Mouse (Mus musculus): Measurements from ENCODE around the gene Eif4a1.

Gene Eif4a1

DNA sequence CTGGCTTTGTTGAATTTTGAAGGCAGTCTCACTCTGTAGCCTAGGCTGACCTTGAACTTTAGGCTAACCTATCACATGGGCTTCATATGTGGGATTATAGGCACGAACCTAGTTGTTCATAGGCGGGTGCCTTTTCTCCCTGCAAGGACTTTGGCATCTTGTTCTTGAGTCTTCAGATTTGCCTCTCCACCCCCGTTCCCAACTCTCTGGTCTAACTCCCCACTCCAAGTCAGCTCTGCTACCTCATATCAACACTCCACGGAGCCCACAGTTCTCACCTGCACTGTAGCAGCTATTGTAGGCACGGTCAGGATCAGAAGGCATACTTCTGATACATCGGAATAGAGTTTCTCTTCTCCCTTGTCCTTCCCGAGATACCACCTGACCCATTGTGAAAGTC lies 11.4 kb upstream of the Eif4a1 start:
- in situ Hi-C loops (cut with MboI; ENCODE audit: low pct_unique_long_range_greater_than_20kb in 1 of 2, low sequenced_read_pairs in 2 of 2, unreplicated experiment in 1 of 2) = loop anchor here (5.0 kb wide), 1 partner anchor 34 kb away; no protein-coding TSS in a partner anchor

- in situ Hi-C loops (cut with MboI; ENCODE audit: low pct_unique_long_range_greater_than_20kb in 1 of 2, low sequenced_read_pairs in 2 of 2, unreplicated experiment in 1 of 2) = loop anchor here (5.0 kb wide), 1 partner anchor 34 kb away; no protein-coding TSS in a partner anchor
Measured at GRCm38 (mm10) chr11:69682840-69683533, 10.8 kb upstream of the Eif4a1 start.

DNA sequence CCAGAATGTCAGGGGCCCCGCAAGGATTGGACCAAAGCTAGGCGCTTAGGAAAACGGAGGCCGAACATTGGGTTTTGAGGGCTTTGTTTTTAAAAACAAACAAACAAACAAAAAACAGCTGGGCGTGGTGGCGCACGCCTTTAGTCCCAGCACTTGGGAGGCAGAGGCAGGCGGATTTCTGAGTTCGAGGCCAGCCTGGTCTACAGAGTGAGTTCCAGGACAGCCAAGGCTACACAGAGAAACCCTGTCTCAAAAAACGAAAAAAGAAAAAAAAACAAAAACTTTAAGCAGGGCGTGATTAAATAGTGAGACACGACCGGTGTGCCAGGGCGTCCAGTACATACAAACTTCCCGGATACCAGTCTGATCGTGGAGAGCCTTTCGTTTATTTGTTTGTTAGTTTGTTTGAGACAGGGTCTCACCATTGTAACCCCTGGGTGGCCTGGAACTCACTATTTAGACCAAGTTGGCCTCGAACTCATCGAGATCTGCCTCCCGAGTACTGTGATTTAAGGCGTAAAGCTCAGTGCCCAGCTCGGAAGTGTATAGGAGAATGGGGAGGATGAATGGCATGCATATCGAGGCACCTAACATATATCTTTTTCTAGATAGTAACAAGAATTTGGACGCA lies 10.1 kb upstream of the Eif4a1 start:
- in situ Hi-C loops (cut with MboI; ENCODE audit: low pct_unique_long_range_greater_than_20kb in 1 of 2, low sequenced_read_pairs in 2 of 2, unreplicated experiment in 1 of 2) = loop anchor here (5.0 kb wide), 1 partner anchor 35 kb away; no protein-coding TSS in a partner anchor

- in situ Hi-C loops (cut with MboI; ENCODE audit: low pct_unique_long_range_greater_than_20kb in 1 of 2, low sequenced_read_pairs in 2 of 2, unreplicated experiment in 1 of 2) = loop anchor here (5.0 kb wide), 1 partner anchor 36 kb away; no protein-coding TSS in a partner anchor
Measured at GRCm38 (mm10) chr11:69681314-69682208, 9.3 kb upstream of the Eif4a1 start, which contains the start of gene Senp3. Gene Senp3, minus strand, starts transcription at chr11:69682084.

DNA sequence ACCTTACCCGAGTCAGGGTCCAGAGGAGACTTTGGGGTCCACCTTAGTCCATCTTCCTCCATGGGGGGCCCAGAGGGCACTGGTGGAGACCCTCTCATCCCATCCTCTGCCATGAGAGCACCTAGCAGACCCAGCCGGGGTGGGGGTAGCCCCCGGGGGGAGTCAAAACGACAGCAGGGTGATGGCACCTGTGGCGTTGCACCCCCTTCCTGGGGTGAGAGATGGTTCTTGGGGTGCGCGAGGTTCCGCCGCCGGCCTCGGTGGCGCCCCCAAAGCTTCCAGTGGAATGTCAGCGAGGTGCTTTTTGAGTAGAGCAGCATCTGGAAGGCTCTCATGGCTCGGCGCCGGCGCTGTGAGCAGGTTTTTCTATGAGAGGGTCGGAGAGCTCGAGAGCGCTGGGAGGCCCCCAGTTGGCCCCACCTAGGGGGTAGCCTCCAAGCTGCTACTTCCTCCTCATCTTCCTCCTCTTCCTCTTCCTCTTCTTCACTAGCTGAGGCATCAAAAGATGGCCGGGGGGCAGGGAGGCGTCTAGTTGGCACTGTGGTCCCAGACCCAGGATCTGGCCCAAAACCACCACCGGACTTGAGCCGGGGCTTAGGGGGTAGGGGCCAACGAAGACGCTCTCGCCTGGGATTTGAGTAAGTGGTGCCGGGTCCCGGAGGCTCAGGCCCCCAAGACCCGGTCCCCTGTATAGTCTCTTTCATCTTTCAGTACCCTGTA lies 8.1 kb upstream of the Eif4a1 start:
- in situ Hi-C loops (cut with MboI; ENCODE audit: low pct_unique_long_range_greater_than_20kb in 1 of 2, low sequenced_read_pairs in 2 of 2, unreplicated experiment in 1 of 2) = loop anchor here (5.0 kb wide), 1 partner anchor 37 kb away; no protein-coding TSS in a partner anchor

DNA sequence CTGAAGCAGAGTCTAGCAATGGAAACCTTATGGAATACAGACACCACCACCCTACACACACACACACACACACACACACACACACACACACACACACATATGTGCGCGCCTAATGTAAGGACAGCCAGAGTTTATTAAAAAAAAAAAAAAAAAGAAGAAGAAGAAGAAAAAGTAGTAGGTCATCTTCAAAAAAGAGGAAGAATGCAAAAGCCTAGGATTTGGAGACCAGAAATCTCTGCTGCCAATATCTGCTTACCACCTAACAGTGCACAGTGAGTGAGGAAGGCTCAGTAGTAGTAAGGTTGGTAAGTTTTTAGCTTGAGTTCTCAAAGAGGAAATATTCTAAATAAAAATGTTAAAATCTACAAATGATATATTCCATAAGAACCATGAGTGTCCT lies 6.9 kb upstream of the Eif4a1 start:
- in situ Hi-C loops (cut with MboI; ENCODE audit: low pct_unique_long_range_greater_than_20kb in 1 of 2, low sequenced_read_pairs in 2 of 2, unreplicated experiment in 1 of 2) = no loop called here

GRCm38 (mm10) chr11:69671726-69672124 lies 498 bp downstream of the Eif4a1 start:
- in situ Hi-C loops (cut with MboI; ENCODE audit: low pct_unique_long_range_greater_than_20kb in 1 of 2, low sequenced_read_pairs in 2 of 2, unreplicated experiment in 1 of 2) = no loop called here

GRCm38 (mm10) chr11:69670786-69671725 lies 1.2 kb downstream of the Eif4a1 start:
- in situ Hi-C loops (cut with MboI; ENCODE audit: low pct_unique_long_range_greater_than_20kb in 1 of 2, low sequenced_read_pairs in 2 of 2, unreplicated experiment in 1 of 2) = no loop called here

DNA sequence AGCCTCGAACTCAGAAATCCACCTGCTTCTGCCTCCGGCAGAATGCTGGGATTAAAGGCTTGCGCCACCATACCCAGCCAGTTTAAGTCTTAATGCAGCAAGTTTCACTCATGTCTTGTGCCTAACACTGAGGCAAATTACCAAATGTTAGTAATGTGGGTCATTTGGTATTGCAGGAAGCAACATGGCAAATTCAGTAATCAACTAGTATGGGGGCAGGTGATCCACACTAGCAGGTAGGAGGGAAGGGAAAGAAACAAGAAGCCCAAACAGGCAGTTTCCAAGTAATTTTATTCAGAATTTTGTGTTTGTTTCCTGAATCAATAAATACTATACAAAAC lies 5.6 kb downstream of the Eif4a1 start:
- in situ Hi-C loops (cut with MboI; ENCODE audit: low pct_unique_long_range_greater_than_20kb in 1 of 2, low sequenced_read_pairs in 2 of 2, unreplicated experiment in 1 of 2) = no loop called here

GRCm38 (mm10) chr11:69665961-69666664 lies 6.1 kb downstream of the Eif4a1 start, which contains the start of gene Cd68:
Gene Cd68, minus strand, starts transcription at chr11:69666153.
- in situ Hi-C loops (cut with MboI; ENCODE audit: low pct_unique_long_range_greater_than_20kb in 1 of 2, low sequenced_read_pairs in 2 of 2, unreplicated experiment in 1 of 2) = no loop called here

GRCm38 (mm10) chr11:69665457-69665960 lies 6.7 kb downstream of the Eif4a1 start:
- in situ Hi-C loops (cut with MboI; ENCODE audit: low pct_unique_long_range_greater_than_20kb in 1 of 2, low sequenced_read_pairs in 2 of 2, unreplicated experiment in 1 of 2) = no loop called here

DNA sequence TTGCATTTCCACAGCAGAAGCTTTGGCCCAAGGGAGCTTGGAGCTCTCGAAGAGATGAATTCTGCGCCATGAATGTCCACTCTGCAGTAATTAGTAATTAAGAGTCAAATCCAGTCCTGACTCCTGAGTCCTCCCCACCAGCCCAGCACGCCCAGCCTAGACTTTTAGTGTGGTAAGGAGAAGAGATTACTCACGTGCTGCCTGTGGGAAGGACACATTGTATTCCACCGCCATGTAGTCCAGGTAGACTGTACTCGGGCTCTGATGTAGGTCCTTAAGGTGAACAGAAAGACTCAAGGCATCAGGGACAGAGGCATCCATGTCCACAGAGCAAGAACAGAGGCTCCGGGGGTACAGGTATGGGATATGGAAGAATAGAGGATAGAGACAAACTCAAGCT lies 7.4 kb downstream of the Eif4a1 start:
- in situ Hi-C loops (cut with MboI; ENCODE audit: low pct_unique_long_range_greater_than_20kb in 1 of 2, low sequenced_read_pairs in 2 of 2, unreplicated experiment in 1 of 2) = no loop called here

DNA sequence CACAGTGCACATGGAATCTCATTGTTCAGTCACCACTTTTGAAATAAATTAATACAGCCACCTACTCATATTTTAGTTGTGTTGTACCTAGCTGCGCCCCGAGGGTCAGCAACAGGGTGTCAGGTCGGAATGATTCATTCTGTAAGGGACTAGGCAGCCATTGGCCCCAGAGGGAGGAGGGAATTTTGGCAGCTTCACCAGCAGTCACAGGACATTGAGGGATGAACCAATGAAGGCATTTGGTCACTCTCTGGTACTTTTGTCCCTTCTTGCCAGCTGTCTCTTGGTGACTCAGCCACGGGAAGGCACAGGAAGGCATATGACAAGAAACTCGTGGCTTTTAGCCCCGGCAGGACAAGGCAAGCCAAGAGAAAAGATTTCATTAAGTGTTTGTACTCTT lies 8.4 kb downstream of the Eif4a1 start:
- in situ Hi-C loops (cut with MboI; ENCODE audit: low pct_unique_long_range_greater_than_20kb in 1 of 2, low sequenced_read_pairs in 2 of 2, unreplicated experiment in 1 of 2) = no loop called here

DNA sequence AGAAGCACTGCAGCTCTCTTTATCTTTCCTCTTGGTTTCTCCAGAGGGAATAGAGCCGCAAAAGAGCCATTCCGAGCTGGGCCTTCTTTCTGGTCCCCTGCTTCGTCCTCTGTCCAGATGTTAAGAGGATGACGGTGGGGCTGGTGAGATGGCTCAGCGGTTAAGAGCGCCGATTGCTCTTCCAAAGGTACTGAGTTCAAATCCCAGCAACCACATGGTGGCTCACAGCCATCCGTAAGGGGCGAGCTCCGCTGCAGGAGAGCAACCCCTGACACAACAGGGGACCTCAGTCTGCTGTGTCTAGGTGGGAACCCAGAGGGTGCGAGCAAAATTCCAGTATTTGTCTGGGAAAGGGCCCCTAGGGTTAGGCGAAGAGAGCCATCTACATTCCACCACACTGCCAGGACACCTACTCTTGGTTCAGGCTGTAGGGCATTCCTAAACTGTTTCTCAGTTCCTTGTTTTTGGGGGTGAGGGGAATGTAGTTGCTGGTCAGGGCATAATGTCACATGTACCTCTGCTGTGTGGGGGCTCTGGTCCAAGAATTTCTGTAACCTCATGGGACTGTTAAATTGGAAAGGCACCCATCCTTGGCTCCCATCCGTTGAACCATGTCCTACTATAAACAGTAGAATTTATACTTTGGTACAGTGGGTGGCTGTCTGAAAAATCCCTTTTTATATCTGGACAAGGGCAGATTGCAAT lies 9.1 kb downstream of the Eif4a1 start:
- in situ Hi-C loops (cut with MboI; ENCODE audit: low pct_unique_long_range_greater_than_20kb in 1 of 2, low sequenced_read_pairs in 2 of 2, unreplicated experiment in 1 of 2) = no loop called here

DNA sequence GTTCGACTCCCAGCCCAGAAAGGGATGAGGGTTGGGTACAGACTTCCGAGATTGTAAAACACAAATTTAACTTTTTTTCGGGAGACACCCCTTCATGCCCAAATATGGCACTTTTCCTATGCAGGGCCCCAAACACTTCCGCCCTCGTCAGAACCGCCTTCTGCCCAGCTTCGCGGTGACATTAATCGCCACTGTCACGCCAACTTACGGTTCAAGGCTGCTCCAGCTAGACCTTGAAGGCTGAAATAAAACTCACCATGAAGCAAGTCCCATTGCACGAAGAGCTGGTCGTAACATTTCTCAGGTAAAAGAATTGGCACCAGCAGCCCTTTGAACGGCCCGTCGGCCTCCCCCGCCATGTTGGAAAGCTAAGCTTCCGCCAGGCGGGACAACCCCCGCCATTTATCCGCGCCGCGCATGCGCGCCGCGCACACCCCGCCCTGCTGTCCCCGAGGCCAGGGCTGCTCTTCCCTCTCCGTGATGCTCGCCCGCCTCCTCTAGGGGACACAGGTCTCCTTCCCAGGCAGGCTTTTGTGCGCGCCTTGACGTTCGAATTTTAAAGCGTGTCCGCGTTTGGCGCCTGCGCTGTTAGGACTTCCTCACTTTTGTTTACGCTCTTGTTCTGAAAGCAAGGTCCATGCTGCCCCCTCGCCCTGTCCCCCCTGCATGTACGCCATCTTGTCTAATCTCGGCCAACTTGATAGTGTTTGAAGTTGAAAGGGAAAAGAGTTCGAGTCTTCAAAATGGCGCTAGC lies 9.8 kb downstream of the Eif4a1 start, which contains the start of gene Mpdu1:
TSS of gene Mpdu1 (minus strand) at position 430 of the 754 bp plus-strand sequence.
- in situ Hi-C loops (cut with MboI; ENCODE audit: low pct_unique_long_range_greater_than_20kb in 1 of 2, low sequenced_read_pairs in 2 of 2, unreplicated experiment in 1 of 2) = no loop called here

All from mouse embryonic stem cell (cell line).